Mouse (Mus musculus): Measurements from ENCODE around the gene Rela.

Gene Rela

GRCm38 (mm10) chr19:5636036-5636570 is 1.2 kb upstream of the Rela start:
- no peak for DNase-seq (ENCODE audit: low read depth)

DNA sequence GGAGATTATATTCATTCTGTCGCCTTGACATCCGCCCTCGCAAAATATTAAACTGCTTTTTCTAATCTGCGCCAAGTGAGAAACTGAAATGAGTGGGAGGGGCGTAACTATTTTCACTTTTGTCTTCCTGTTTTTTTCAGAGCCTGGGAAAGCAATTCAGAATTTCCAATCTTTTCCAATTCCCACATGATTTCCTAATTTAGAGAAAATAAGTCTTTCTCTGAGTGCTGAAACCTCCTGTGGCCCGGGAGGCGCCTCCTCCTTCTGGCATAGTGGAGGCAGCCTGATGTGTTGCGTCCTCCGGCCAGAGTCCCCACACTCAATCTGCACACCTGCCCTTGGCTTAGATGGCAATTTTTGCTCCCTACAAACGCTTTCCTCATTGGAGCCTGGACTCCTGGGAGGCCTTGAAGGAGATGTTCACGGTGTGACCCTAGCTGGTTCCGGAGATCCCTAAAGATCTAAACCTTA is 677 bp upstream of the Rela start:
- peak; percentile 43 for DNase-seq (ENCODE audit: low read depth)

DNA sequence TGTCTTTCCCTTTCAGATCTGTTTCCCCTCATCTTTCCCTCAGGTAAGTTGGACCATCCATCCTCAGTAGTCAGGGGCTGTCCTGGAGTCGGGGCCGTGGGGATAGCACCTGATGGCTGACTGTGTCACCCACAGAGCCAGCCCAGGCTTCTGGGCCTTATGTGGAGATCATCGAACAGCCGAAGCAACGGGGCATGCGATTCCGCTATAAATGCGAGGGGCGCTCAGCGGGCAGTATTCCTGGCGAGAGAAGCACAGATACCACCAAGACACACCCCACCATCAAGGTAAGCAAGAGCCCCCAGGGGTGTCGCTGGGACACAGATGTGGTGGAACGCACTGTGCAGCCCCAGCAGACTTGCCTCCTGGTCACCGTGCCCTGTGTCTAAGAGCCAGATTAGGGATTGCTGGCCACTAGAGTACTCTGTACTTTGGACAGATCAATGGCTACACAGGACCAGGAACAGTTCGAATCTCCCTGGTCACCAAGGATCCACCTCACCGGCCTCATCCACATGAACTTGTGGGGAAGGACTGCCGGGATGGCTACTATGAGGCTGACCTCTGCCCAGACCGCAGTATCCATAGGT is 1.2 kb downstream of the Rela start:
- no peak for DNase-seq (ENCODE audit: low read depth)

- DNase-seq (ENCODE audit: low read depth) = no peak
These were observed 3.1 kb downstream of the Rela start for GRCm38 (mm10) chr19:5640339-5640738.

- DNase-seq (ENCODE audit: low read depth) = no peak
These were observed 3.7 kb downstream of the Rela start for GRCm38 (mm10) chr19:5641021-5641420.

GRCm38 (mm10) chr19:5641641-5642040 is 4.4 kb downstream of the Rela start:
- DNase-seq (ENCODE audit: low read depth) = no peak

GRCm38 (mm10) chr19:5645280-5645679 is 8.0 kb downstream of the Rela start:
- no peak for DNase-seq (ENCODE audit: low read depth)

GRCm38 (mm10) chr19:5646731-5647330 is 9.5 kb downstream of the Rela start:
- no peak for DNase-seq (ENCODE audit: low read depth)

DNA sequence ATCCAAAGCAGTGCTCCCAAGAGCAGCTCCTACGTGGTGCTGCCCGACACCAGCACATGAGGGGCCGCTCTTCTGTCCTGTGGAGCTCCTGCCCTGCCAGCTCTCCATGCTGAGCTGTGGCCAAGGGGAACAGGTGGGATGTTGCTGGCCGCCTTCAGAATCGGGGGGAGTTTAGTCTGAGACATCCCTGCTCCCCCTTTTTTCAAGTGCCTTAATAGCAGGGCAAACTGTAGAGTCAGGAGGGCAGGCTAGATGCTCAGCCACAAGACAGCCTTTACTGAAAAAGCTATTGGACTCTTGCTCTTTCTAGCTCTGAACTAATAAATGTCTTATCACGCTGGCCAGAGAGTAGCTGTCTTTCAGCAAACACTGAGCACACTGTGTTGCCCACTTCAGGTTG is 10.5 kb downstream of the Rela start:
- no peak for DNase-seq (ENCODE audit: low read depth)

GRCm38 (mm10) chr19:5648401-5649297 is 11.4 kb downstream of the Rela start:
- DNase-seq (ENCODE audit: low read depth) = peak; percentile 86

DNA sequence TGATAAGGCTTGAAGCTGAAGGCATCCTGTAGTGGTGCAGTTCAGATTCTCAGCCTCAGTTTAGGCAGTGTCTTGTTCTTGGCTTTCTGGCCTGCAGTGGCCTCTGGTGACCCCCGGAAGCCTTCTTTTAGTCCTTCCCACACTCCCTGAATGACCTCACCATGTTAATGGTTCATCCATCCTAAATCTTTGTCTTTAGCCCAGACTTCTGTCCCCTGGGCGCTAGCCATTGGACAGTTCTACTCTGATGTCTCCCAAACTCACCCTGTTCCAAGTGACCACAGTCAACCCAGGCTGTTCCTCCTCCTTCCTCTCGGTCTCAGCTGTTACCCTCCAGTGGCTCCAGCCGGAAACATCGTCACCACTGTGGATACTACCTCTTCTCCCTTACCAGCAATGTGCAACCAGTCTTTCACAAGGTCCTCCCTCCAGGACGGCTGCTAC is 12.0 kb downstream of the Rela start:
- no peak for DNase-seq (ENCODE audit: low read depth)

- DNase-seq (ENCODE audit: low read depth) = no peak
These were observed 14.4 kb downstream of the Rela start for GRCm38 (mm10) chr19:5651502-5652274.

DNA sequence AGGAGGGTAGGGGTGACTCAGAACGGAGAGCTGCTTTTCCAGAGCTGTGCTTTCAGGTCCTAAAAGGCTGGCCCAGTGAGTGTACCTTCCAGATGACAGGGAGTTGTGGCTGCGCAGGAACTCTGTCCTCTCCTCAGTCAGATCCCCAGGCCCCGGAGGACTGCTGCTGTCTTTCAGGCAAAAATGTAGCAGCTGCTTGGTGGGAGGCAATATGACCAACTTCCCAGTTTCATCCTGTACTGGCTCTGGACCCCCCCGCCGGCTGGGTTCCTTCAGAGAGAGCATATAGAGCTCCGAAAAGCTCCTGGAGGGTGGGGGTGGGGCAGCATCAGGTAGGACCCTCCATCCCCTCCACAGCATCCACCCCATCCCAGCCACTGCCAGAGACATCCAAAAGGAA is 15.3 kb downstream of the Rela start:
- no peak for DNase-seq (ENCODE audit: low read depth)

- no peak for DNase-seq (ENCODE audit: low read depth)
These were observed 16.9 kb downstream of the Rela start for GRCm38 (mm10) chr19:5653969-5654719.

GRCm38 (mm10) chr19:5654720-5655298 is 17.5 kb downstream of the Rela start:
- DNase-seq (ENCODE audit: low read depth) = no peak

GRCm38 (mm10) chr19:5660942-5661751 is 23.9 kb downstream of the Rela start:
- DNase-seq (ENCODE audit: low read depth) = no peak

- no peak for DNase-seq (ENCODE audit: low read depth)
These were observed 25.0 kb downstream of the Rela start for GRCm38 (mm10) chr19:5662310-5662709.

DNA sequence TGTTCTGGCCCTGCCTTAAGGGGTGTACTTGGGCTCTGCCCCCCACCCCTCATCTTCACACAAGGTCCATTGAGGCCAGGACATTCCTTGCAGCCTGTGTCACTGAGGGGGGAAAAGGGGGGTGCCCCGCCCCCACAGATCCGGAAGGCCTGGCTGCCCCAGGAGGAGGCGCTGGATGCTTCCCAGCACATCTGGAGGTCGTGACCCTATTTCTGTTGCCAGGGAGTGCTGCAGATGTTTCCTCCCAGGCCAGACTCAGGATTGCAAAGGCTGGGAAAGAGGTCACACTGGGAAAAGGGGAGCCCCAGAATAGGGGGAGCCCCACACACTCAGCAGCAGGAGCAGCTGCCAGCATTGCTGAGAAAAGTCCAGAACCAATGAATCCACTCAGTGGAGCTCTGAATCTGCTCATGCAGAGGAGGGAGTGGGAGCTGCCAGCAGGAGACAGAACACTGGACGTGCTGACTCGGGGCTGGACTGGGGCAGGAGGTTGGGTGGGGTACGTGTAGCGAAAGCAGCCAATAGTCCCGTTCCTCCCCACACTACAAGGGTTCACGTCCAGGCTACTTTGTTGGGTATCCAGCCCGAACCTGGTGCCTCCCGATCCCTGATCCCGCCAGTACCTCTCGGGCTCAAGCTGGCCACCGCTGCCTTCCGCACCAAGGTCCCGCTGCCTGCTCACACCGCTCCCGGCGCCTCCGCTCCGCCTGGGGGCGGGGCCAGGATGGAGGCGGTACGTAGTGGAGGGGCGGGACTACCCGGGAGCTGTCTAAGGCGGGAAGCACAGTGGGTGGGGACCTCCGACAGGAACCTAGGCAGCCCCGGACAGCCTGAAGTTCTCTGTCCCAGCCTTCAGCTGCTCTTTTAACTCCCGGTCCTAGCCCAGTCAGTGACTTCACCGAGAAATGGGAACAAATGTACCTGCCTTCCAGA is 26.0 kb downstream of the Rela start, which contains the start of gene Sipa1:
TSS of gene Sipa1 (minus strand) at position 727 of the 933 bp plus-strand sequence.
- peak; percentile 96 for DNase-seq (ENCODE audit: low read depth)
